ENCODE assay signal across 11 mouse cellular contexts in genomic region chr19:27038298-27038697, GRCm38 (mm10).
DNase-seq lines count a peak whose midpoint lies in the region; ATAC-seq lines count a peak whose summit lies in the region.
"Had no signal": no experiment of that assay in that cellular context is flagged by ENCODE, and none has a peak within 500 bp of the region (broad histone marks: within the 10 kb centered on the region; RNA-seq: fewer than 3 reads in every experiment).

No protein-coding gene starts in this region.

- H3K9ac ChIP-seq in forebrain, embryonic 12.5 days, result no peak overlapping the region
- H3K9ac ChIP-seq in forebrain, embryonic 14.5 days (ENCODE audit: low read length), result no peak overlapping the region

- no peak overlapping the region for H3K4me3 ChIP-seq in forebrain, embryonic 12.5 days (replicated peaks)
- H3K4me3 ChIP-seq in forebrain, embryonic 14.5 days (ENCODE audit: low read depth, low read length), result no peak overlapping the region
- no peak overlapping the region for H3K4me3 ChIP-seq in limb, embryonic 10.5 days

- DNase-seq in forebrain, embryonic 14.5 days (ENCODE audit: low spot score), result no peak
- DNase-seq in retina, adult 2 months (ENCODE audit: low read depth, low spot score), result peak; percentile 45
- no peak for DNase-seq in retina, embryonic 14.5 days (ENCODE audit: low spot score)
- DNase-seq in limb, embryonic 10.5 days (ENCODE audit: low spot score), result no peak
- no peak for DNase-seq in ovary, postnatal 36 days (ENCODE audit: low spot score)
- no peak for DNase-seq in cerebellum, adult 11 months
- no peak for DNase-seq in cerebellum, postnatal 25 days
- DNase-seq: cerebellum, adult 9-10 months had no signal

- H3K27ac ChIP-seq in forebrain, embryonic 12.5 days, result no peak overlapping the region
- no peak overlapping the region for H3K27ac ChIP-seq in forebrain, embryonic 14.5 days (ENCODE audit: low read depth, low read length)
- H3K27ac ChIP-seq in limb, embryonic 10.5 days, result peak overlapping the region; percentile 46; the same call in 1 of the 2 replicates

- H3K27me3 ChIP-seq in forebrain, embryonic 12.5 days, result no peaks in the 10 kb centered on the region
- no peaks in the 10 kb centered on the region for H3K27me3 ChIP-seq in forebrain, embryonic 14.5 days (replicated peaks; ENCODE audit: control insufficient read depth, insufficient read depth, low read length)
- H3K27me3 ChIP-seq in limb, embryonic 10.5 days (ENCODE audit: low read depth, poor library complexity, severe bottlenecking), result no peaks in the 10 kb centered on the region

- 22% methylated on average over 3 of the region's 3 CpGs for WGBS in forebrain, embryonic 12.5 days
- 13% methylated on average over 3 of the region's 3 CpGs for WGBS in forebrain, embryonic 14.5 days
- WGBS in limb, embryonic 10.5 days, result 23% methylated on average over 3 of the region's 3 CpGs

- H3K36me3 ChIP-seq in forebrain, embryonic 12.5 days (replicated peaks), result no peaks in the 10 kb centered on the region
- no peaks in the 10 kb centered on the region for H3K36me3 ChIP-seq in forebrain, embryonic 14.5 days (ENCODE audit: control insufficient read depth, insufficient read depth, low read length)
- H3K36me3 ChIP-seq in limb, embryonic 10.5 days, result no peaks in the 10 kb centered on the region

- peaks cover 4% of the 10 kb centered on the region; the same call in 1 of the 2 replicates for H3K4me1 ChIP-seq in forebrain, embryonic 12.5 days
- no peaks in the 10 kb centered on the region for H3K4me1 ChIP-seq in forebrain, embryonic 14.5 days (ENCODE audit: control insufficient read depth, insufficient read depth, low read length)
- peaks cover 9% of the 10 kb centered on the region for H3K4me1 ChIP-seq in limb, embryonic 10.5 days

- H3K9me3 ChIP-seq in forebrain, embryonic 12.5 days, result no peaks in the 10 kb centered on the region
- H3K9me3 ChIP-seq in forebrain, embryonic 14.5 days (replicated peaks; ENCODE audit: control insufficient read depth, low read length), result no peaks in the 10 kb centered on the region
- no peaks in the 10 kb centered on the region for H3K9me3 ChIP-seq in limb, embryonic 10.5 days (replicated peaks)

- 0 out of 2 replicates have a peak, but pooled peaks have one; percentile 39 for ATAC-seq in forebrain, embryonic 12.5 days (ENCODE audit: low FRiP score)
- ATAC-seq in forebrain, embryonic 14.5 days, result no peak
- ATAC-seq: inflammation-experienced regulatory T-cells, adult 6 months had no signal

- no peak overlapping the region for H3K4me2 ChIP-seq in forebrain, embryonic 12.5 days
- H3K4me2 ChIP-seq in forebrain, embryonic 14.5 days (ENCODE audit: low read length), result no peak overlapping the region
- H3K4me2 ChIP-seq: liver, embryonic 11.5 days had no signal
